In genomic region chr10:77818523-77818922, GRCm38 (mm10) we compare ENCODE assay signal across 1 mouse cellular context.
TF ChIP-seq lines count a peak whose summit lies in the region.

No protein-coding gene starts in this region.

TF ChIP-seq in MEL, 35 proteins besides CTCF, POLR2A, EP300 and RAD21:
- no peak for TF ChIP-seq E2F4 (IDR thresholded peaks at IDR 0.05; ENCODE audit: borderline replicate concordance, low read depth, low read length)
- no peak for TF ChIP-seq CHD2 (IDR thresholded peaks at IDR 0.05; ENCODE audit: low read length)
- TF ChIP-seq UBTF (IDR thresholded peaks at IDR 0.05; ENCODE audit: borderline replicate concordance, insufficient read depth, low read depth, low read length) = no peak
- peak; percentile 79; the same call in 1 of the 2 replicates for TF ChIP-seq POLR2AphosphoS5 (IDR thresholded peaks at IDR 0.05; ENCODE audit: borderline replicate concordance, low read depth, low read length)
TF ChIP-seq in MEL: peak in this region for 1.
